In genomic region chr11:24139952-24140351, GRCm38 (mm10) we compare ENCODE assay signal across 19 mouse cellular contexts.
DNase-seq lines count a peak whose midpoint lies in the region; ATAC-seq and TF ChIP-seq lines count a peak whose summit lies in the region.
"Had no signal": no experiment of that assay in that cellular context is flagged by ENCODE, and none has a peak within 500 bp of the region (broad histone marks: within the 10 kb centered on the region; RNA-seq: fewer than 3 reads in every experiment).

No protein-coding gene starts in this region.

- no peak for DNase-seq in lung, postnatal 0 days (ENCODE audit: low spot score)
- DNase-seq in lung, postnatal 4 days, result no peak
- DNase-seq in R1 (ENCODE audit: low read depth, low spot score), result peak; percentile 51
- no peak for DNase-seq in thymus, postnatal 25 days
- DNase-seq in ovary, postnatal 14 days (ENCODE audit: low spot score), result no peak
- DNase-seq: cerebellum, postnatal 10 days; embryo, embryonic 11 days; gastrocnemius, postnatal 14 days; right cerebral cortex, postnatal 25 days had no signal

- H3K9me3 ChIP-seq in lung, postnatal 0 days (ENCODE audit: low read length), result no peaks in the 10 kb centered on the region
- H3K9me3 ChIP-seq in liver, embryonic 12.5 days (replicated peaks), result no peaks in the 10 kb centered on the region
- H3K9me3 ChIP-seq: embryonic facial prominence, embryonic 15.5 days; lung, embryonic 15.5 days; megakaryocyte, embryonic 14.5 days; neural tube, embryonic 13.5 days had no signal

- H3K4me2 ChIP-seq in lung, postnatal 0 days (replicated peaks; ENCODE audit: low read depth, low read length), result no peak overlapping the region
- no peak overlapping the region for H3K4me2 ChIP-seq in liver, embryonic 12.5 days
- H3K4me2 ChIP-seq: embryonic facial prominence, embryonic 15.5 days; lung, embryonic 15.5 days; neural tube, embryonic 13.5 days had no signal

- H3K36me3 ChIP-seq in lung, postnatal 0 days (ENCODE audit: insufficient read depth, low read length), result no peaks in the 10 kb centered on the region
- peaks cover 75% of the 10 kb centered on the region for H3K36me3 ChIP-seq in liver, embryonic 12.5 days
- H3K36me3 ChIP-seq: lung, embryonic 15.5 days; neural tube, embryonic 13.5 days had no signal

- no peak overlapping the region for H3K27ac ChIP-seq in lung, postnatal 0 days (ENCODE audit: low read length)
- H3K27ac ChIP-seq in liver, embryonic 12.5 days, result peak overlapping the region; percentile 59; the same call in 1 of the 2 replicates
- H3K27ac ChIP-seq: embryonic facial prominence, embryonic 15.5 days; forebrain, embryonic 10.5 days; hindbrain, embryonic 10.5 days; lung, embryonic 15.5 days; neural tube, embryonic 13.5 days had no signal

- H3K4me3 ChIP-seq in lung, postnatal 0 days (ENCODE audit: low read depth, low read length), result no peak overlapping the region
- no peak overlapping the region for H3K4me3 ChIP-seq in liver, embryonic 12.5 days
- H3K4me3 ChIP-seq: embryonic facial prominence, embryonic 15.5 days; forebrain, embryonic 10.5 days; hindbrain, embryonic 10.5 days; lung, embryonic 15.5 days; neural tube, embryonic 13.5 days had no signal

- no peaks in the 10 kb centered on the region for H3K27me3 ChIP-seq in lung, postnatal 0 days (replicated peaks; ENCODE audit: insufficient read depth, low read length)
- no peaks in the 10 kb centered on the region for H3K27me3 ChIP-seq in liver, embryonic 12.5 days (replicated peaks)
- H3K27me3 ChIP-seq: embryonic facial prominence, embryonic 15.5 days; lung, embryonic 15.5 days; megakaryocyte, embryonic 14.5 days; neural tube, embryonic 13.5 days had no signal

- TF ChIP-seq CTCF in lung, postnatal 0 days (IDR thresholded peaks at IDR 0.05), result peak; percentile 32

- no peaks in the 10 kb centered on the region for H3K4me1 ChIP-seq in lung, postnatal 0 days (ENCODE audit: insufficient read depth, low read depth, low read length)
- peaks cover 90% of the 10 kb centered on the region for H3K4me1 ChIP-seq in liver, embryonic 12.5 days
- H3K4me1 ChIP-seq: lung, embryonic 15.5 days had no signal

- WGBS in lung, postnatal 0 days, result 92% methylated on average over 2 of the region's 2 CpGs
- 88% methylated on average over 2 of the region's 2 CpGs for WGBS in liver, embryonic 12.5 days (ENCODE audit: insufficient replicate concordance)

- no peak for ATAC-seq in lung, postnatal 0 days
- no peak for ATAC-seq in liver, embryonic 12.5 days
- ATAC-seq in activated CD4-positive, CD25-positive, alpha-beta regulatory T cell, adult 4 months, result no peak
- ATAC-seq: CD4-positive, CD25-positive, alpha-beta regulatory T cell, adult 4 months; midbrain, embryonic 16.5 days had no signal

- H3K9ac ChIP-seq in lung, postnatal 0 days (replicated peaks; ENCODE audit: low read depth), result no peak overlapping the region
- H3K9ac ChIP-seq in liver, embryonic 12.5 days, result no peak overlapping the region
- H3K9ac ChIP-seq: embryonic facial prominence, embryonic 15.5 days; lung, embryonic 15.5 days; neural tube, embryonic 13.5 days had no signal

- no peak for TF ChIP-seq EP300 in lung, postnatal 0 days (IDR thresholded peaks at IDR 0.05)
